Mouse (Mus musculus) embryonic fibroblast, embryonic 13.5 days (primary cell): Measurements from ENCODE around the gene Morc3.

ENCODE experiments used
- CTCF ChIP-seq: IDR thresholded peaks from 2 replicates; pipeline ENCODE4 v1.5.1; 2011; ENCODE audit warnings: mild to moderate bottlenecking, control low read depth, low read length, moderate library complexity, borderline replicate concordance; ENCODE audit not compliant: insufficient read depth
- POLR2A ChIP-seq: IDR thresholded peaks from 2 replicates; pipeline ENCODE4 v1.6.1; 2011; ENCODE audit warnings: low read depth, mild to moderate bottlenecking, control low read depth, low read length, moderate library complexity

GRCm38 (mm10) chr16:93884722-93885113 is 52.8 kb downstream of the Morc3 start:
- TF ChIP-seq POLR2A (no peak), CTCF (no peak)
